Mouse (Mus musculus) ES-E14 (cell line): Measurements from ENCODE around the gene Cd40.

ENCODE experiments used
- CHD2 ChIP-seq: IDR thresholded peaks from 2 replicates; pipeline ENCODE4 v1.6.1; 2014; ENCODE audit warnings: mild to moderate bottlenecking, low read depth, low read length, inconsistent platforms
- HCFC1 ChIP-seq: IDR thresholded peaks from 2 replicates; pipeline ENCODE4 v1.6.1; 2012; ENCODE audit warnings: low read length, inconsistent platforms, borderline replicate concordance; ENCODE audit not compliant: insufficient read depth
- MAFK ChIP-seq: IDR thresholded peaks from 2 replicates; pipeline ENCODE4 v1.6.1; 2014; ENCODE audit warnings: mild to moderate bottlenecking, low read depth, low read length, inconsistent platforms; ENCODE audit not compliant: insufficient read depth
- ZC3H11A ChIP-seq: IDR thresholded peaks from 2 replicates; pipeline ENCODE4 v1.6.1; 2012; ENCODE audit warnings: low read depth, mild to moderate bottlenecking, inconsistent platforms, low read length, borderline replicate concordance
- ZNF384 ChIP-seq: IDR thresholded peaks from 2 replicates; pipeline ENCODE4 v1.6.1; 2012; ENCODE audit warnings: low read depth, low read length, inconsistent platforms

- no peak for TF ChIP-seq ZC3H11A
- TF ChIP-seq MAFK, result no peak
- no peak for TF ChIP-seq ZNF384
- TF ChIP-seq HCFC1, result no peak
- no peak for TF ChIP-seq CHD2
Observed at GRCm38 (mm10) chr2:165042126-165042525, 13.3 kb upstream of the Cd40 start.
